Mouse (Mus musculus) bone marrow, adult 2 months (tissue): ENCODE data around the gene Myo10.

Source experiments
- CTCF ChIP-seq: fragments of 200-500 bp; IDR thresholded peaks from 2 replicates; pipeline ENCODE4 v1.5.1; 2011; ENCODE audit warnings: low read length, control low read depth; ENCODE audit not compliant: control insufficient read depth, insufficient read depth
- POLR2A ChIP-seq: fragments of 200-500 bp; IDR thresholded peaks from 2 replicates; pipeline ENCODE4 v1.6.1; 2011; ENCODE audit warnings: low read depth, mild to moderate bottlenecking, control low read depth, low read length, borderline replicate concordance; ENCODE audit not compliant: control insufficient read depth

DNA sequence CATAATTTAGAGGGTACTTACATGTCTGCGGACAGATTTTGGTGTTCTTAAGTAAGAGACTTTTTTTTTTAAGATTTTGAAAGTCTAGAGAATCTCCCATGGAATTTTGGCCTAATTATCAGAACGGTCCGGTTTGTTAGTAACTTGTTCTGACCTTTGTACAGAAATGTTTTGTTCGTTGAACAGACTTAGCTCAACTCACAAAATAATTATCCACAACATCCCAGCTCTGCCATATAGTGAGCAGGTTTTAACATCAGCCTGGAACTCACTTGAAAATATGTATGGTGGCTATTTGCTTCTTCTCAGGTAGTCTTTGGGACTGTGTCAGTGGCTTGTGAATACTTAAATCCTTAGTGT, 68.4 kb downstream of the Myo10 start:
- TF ChIP-seq CTCF (no peak), POLR2A (no peak)
